ENCODE assay signal across 29 mouse cellular contexts in genomic region chr4:88974535-88974934, GRCm38 (mm10).
DNase-seq lines count a peak whose midpoint lies in the region; ATAC-seq lines count a peak whose summit lies in the region.
"Had no signal": no experiment of that assay in that cellular context is flagged by ENCODE, and none has a peak within 500 bp of the region (broad histone marks: within the 10 kb centered on the region; RNA-seq: fewer than 3 reads in every experiment).

No protein-coding gene starts in this region.

- WGBS in heart, embryonic 13.5 days: 35% methylated on average over 2 of the region's 2 CpGs
- 43% methylated on average over 2 of the region's 2 CpGs for WGBS in heart, embryonic 16.5 days
- 93% methylated on average over 2 of the region's 2 CpGs for WGBS in neural tube, embryonic 15.5 days

- no peak for ATAC-seq in heart, embryonic 13.5 days (ENCODE audit: extremely low read depth, insufficient number of reproducible peaks, low FRiP score, low TSS enrichment)
- no peak; the same call in 1 of the 2 replicates for ATAC-seq in heart, embryonic 16.5 days (replicated peaks; ENCODE audit: extremely low read depth, insufficient read depth, low FRiP score)
- ATAC-seq in neural tube, embryonic 15.5 days (ENCODE audit: low FRiP score): no peak
- ATAC-seq: forebrain, embryonic 15.5 days; inflammation-experienced regulatory T-cells, adult 6 months; midbrain, embryonic 16.5 days had no signal

- H3K27me3 ChIP-seq in heart, embryonic 13.5 days (replicated peaks): no peaks in the 10 kb centered on the region
- H3K27me3 ChIP-seq in heart, embryonic 16.5 days (ENCODE audit: control insufficient read depth, insufficient read depth, low read length): no peaks in the 10 kb centered on the region
- no peaks in the 10 kb centered on the region for H3K27me3 ChIP-seq in neural tube, embryonic 15.5 days (replicated peaks)
- H3K27me3 ChIP-seq: forebrain, embryonic 15.5 days; hindbrain, embryonic 15.5 days; limb, embryonic 12.5 days; liver, embryonic 15.5 days; lung, embryonic 15.5 days; neural tube, embryonic 12.5 days had no signal

- intact Hi-C loops in heart, postnatal 25 days (cut with DNase I): no loop called here

- peak; percentile 87 for DNase-seq in heart, adult 11 months
- DNase-seq in heart, postnatal 4 days: no peak
- DNase-seq in heart, postnatal 25 days (ENCODE audit: low spot score): no peak
- no peak for DNase-seq in thymus, postnatal 14 days
- DNase-seq: adrenal gland, postnatal 10 days; B cell, adult 2 months; cerebellum, adult 8-10 months; cerebellum, postnatal 25 days; kidney, adult 11 months; kidney, postnatal 14 days; layer of hippocampus, adult 9-11 months; right cerebral cortex, postnatal 4 days; thymus, adult 2 months; thymus, postnatal 4 days had no signal

- H3K4me2 ChIP-seq in heart, embryonic 13.5 days: no peak overlapping the region
- no peak overlapping the region for H3K4me2 ChIP-seq in heart, embryonic 16.5 days (ENCODE audit: low read depth, low read length)
- no peak overlapping the region for H3K4me2 ChIP-seq in neural tube, embryonic 15.5 days
- H3K4me2 ChIP-seq: forebrain, embryonic 15.5 days; hindbrain, embryonic 15.5 days; limb, embryonic 12.5 days; liver, embryonic 15.5 days; lung, embryonic 15.5 days; midbrain, embryonic 11.5 days; neural tube, embryonic 12.5 days had no signal

- no peak overlapping the region for H3K9ac ChIP-seq in heart, embryonic 13.5 days
- H3K9ac ChIP-seq in heart, embryonic 16.5 days (ENCODE audit: low read length): no peak overlapping the region
- H3K9ac ChIP-seq in neural tube, embryonic 15.5 days (replicated peaks): no peak overlapping the region
- H3K9ac ChIP-seq: forebrain, embryonic 15.5 days; hindbrain, embryonic 15.5 days; limb, embryonic 12.5 days; liver, embryonic 15.5 days; lung, embryonic 15.5 days; neural tube, embryonic 12.5 days had no signal

- H3K4me3 ChIP-seq in heart, embryonic 13.5 days: no peak overlapping the region
- no peak overlapping the region for H3K4me3 ChIP-seq in heart, embryonic 16.5 days (ENCODE audit: low read length)
- no peak overlapping the region for H3K4me3 ChIP-seq in neural tube, embryonic 15.5 days (replicated peaks)
- H3K4me3 ChIP-seq: forebrain, embryonic 10.5 days; forebrain, embryonic 15.5 days; hindbrain, embryonic 10.5 days; hindbrain, embryonic 15.5 days; left cerebral cortex, adult 2 months; limb, embryonic 12.5 days; liver, embryonic 15.5 days; lung, embryonic 15.5 days; neural tube, embryonic 12.5 days had no signal

- peak overlapping the region; percentile 38; the same call in 1 of the 2 replicates for H3K27ac ChIP-seq in heart, embryonic 13.5 days (replicated peaks)
- H3K27ac ChIP-seq in heart, embryonic 16.5 days (ENCODE audit: low read length): peak overlapping the region; percentile 40; the same call in 1 of the 2 replicates
- H3K27ac ChIP-seq in neural tube, embryonic 15.5 days (replicated peaks): no peak overlapping the region
- H3K27ac ChIP-seq: forebrain, embryonic 10.5 days; forebrain, embryonic 15.5 days; hindbrain, embryonic 10.5 days; hindbrain, embryonic 15.5 days; left cerebral cortex, adult 2 months; limb, embryonic 12.5 days; liver, embryonic 15.5 days; lung, embryonic 15.5 days; neural tube, embryonic 12.5 days had no signal

- peaks cover 13% of the 10 kb centered on the region for H3K4me1 ChIP-seq in heart, embryonic 13.5 days
- peaks cover 5% of the 10 kb centered on the region; the same call in 1 of the 2 replicates for H3K4me1 ChIP-seq in heart, embryonic 16.5 days (ENCODE audit: control insufficient read depth, insufficient read depth, low read length)
- H3K4me1 ChIP-seq in neural tube, embryonic 15.5 days: no peaks in the 10 kb centered on the region
- H3K4me1 ChIP-seq: forebrain, embryonic 15.5 days; hindbrain, embryonic 10.5 days; hindbrain, embryonic 15.5 days; limb, embryonic 12.5 days; lung, embryonic 15.5 days; neural tube, embryonic 12.5 days had no signal

- no peaks in the 10 kb centered on the region for H3K36me3 ChIP-seq in heart, embryonic 13.5 days
- no peaks in the 10 kb centered on the region for H3K36me3 ChIP-seq in heart, embryonic 16.5 days (ENCODE audit: control insufficient read depth, insufficient read depth)
- H3K36me3 ChIP-seq in neural tube, embryonic 15.5 days: no peaks in the 10 kb centered on the region
- H3K36me3 ChIP-seq: forebrain, embryonic 10.5 days; forebrain, embryonic 15.5 days; hindbrain, embryonic 10.5 days; hindbrain, embryonic 15.5 days; limb, embryonic 12.5 days; liver, embryonic 15.5 days; lung, embryonic 15.5 days; neural tube, embryonic 12.5 days had no signal

- H3K9me3 ChIP-seq in heart, embryonic 13.5 days: no peaks in the 10 kb centered on the region
- H3K9me3 ChIP-seq in heart, embryonic 16.5 days (replicated peaks; ENCODE audit: control insufficient read depth, low read length): no peaks in the 10 kb centered on the region
- no peaks in the 10 kb centered on the region for H3K9me3 ChIP-seq in neural tube, embryonic 15.5 days (replicated peaks)
- H3K9me3 ChIP-seq: forebrain, embryonic 10.5 days; forebrain, embryonic 15.5 days; hindbrain, embryonic 10.5 days; hindbrain, embryonic 15.5 days; limb, embryonic 12.5 days; liver, embryonic 15.5 days; lung, embryonic 15.5 days; neural tube, embryonic 12.5 days had no signal
